Mouse (Mus musculus) lung, embryonic 16.5 days (tissue): ENCODE data around the gene Amz1. TPM values are rescaled to one million over a fixed set of nuclear protein-coding genes. Genes with fewer than 3 reads are reported as not detected.

ENCODE experiments used
- ATAC-seq: fragments of 200-750 bp; cut with Nextera tagmentation; 2 replicates; pipeline ENCODE4 v1.8.0; 2017; ENCODE audit warnings: low read depth, mild to moderate bottlenecking, moderate library complexity
- H3K27ac ChIP-seq: fragments of 300-500 bp; sonication (generic); 2 replicates; pipeline ENCODE4 v1.5.1; 2014; ENCODE audit warnings: mild to moderate bottlenecking, control low read depth, low read length
- H3K27me3 ChIP-seq: fragments of 300-500 bp; sonication (generic); 2 replicates; pipeline ENCODE4 v1.6.1; 2014; ENCODE audit warnings: low read depth, low read length, mixed read lengths; ENCODE audit not compliant: control insufficient read depth, insufficient read depth
- H3K36me3 ChIP-seq: fragments of 300-500 bp; sonication (generic); 2 replicates; pipeline ENCODE4 v1.6.1; 2014; ENCODE audit warnings: low read length; ENCODE audit not compliant: control insufficient read depth, insufficient read depth
- H3K4me1 ChIP-seq: fragments of 300-500 bp; sonication (generic); replicated peaks from 2 replicates; pipeline ENCODE4 v1.6.1; 2014; ENCODE audit warnings: low read length, mixed read lengths; ENCODE audit not compliant: control insufficient read depth, insufficient read depth
- H3K4me2 ChIP-seq: fragments of 300-500 bp; sonication (generic); 2 replicates; pipeline ENCODE4 v1.6.1; 2014; ENCODE audit warnings: low read depth, low read length, control low read depth
- H3K4me3 ChIP-seq: fragments of 300-500 bp; sonication (generic); 2 replicates; pipeline ENCODE4 v1.5.1; 2014; ENCODE audit warnings: mild to moderate bottlenecking, low read length, control low read depth
- H3K9ac ChIP-seq: fragments of 300-500 bp; sonication (generic); 2 replicates; pipeline ENCODE4 v1.6.1; 2014; ENCODE audit warnings: low read length, control low read depth
- H3K9me3 ChIP-seq: fragments of 300-500 bp; sonication (generic); 2 replicates; pipeline ENCODE4 v1.6.1; 2016; ENCODE audit warnings: low read length; ENCODE audit not compliant: control insufficient read depth
- WGBS: fragments of 180-500 bp; shearing (Covaris S2); extraction: QIAGEN DNeasy Blood & Tissue Kit; methylation state at CpG from one replicate; pipeline ENCODE4 v1.1.7; 2014; 5-methylcytosine and 5-hydroxymethylcytosine counted together
- polyA plus RNA-seq: library from polyadenylated mRNA; unstranded; fragments of >200 nt; fragmentation: Nextera tagmentation; extraction: Ambion mirVana; gene quantifications from 2 replicates; pipeline ENCODE4 v1.2.1, GENCODE M21; 2015

Amz1 gene
- polyA plus RNA-seq, 1 experiment from 2014 or later: 1.4 TPM

GRCm38 (mm10) chr5:140799190-140799589 is 75.3 kb downstream of the Amz1 start:
- Histone ChIP-seq H3K4me2 (no peak overlapping the region), H3K4me3 (no peak overlapping the region), H3K27me3 (no peaks in the 10 kb centered on the region), H3K4me1 (peaks cover 33% of the 10 kb centered on the region), H3K9ac (no peak overlapping the region), H3K9me3 (no peaks in the 10 kb centered on the region), H3K27ac (no peak overlapping the region), H3K36me3 (no peaks in the 10 kb centered on the region)
- WGBS: 38% methylated on average over 2 of the region's 2 CpGs
- no peak for ATAC-seq

GRCm38 (mm10) chr5:140800288-140800923 is 76.5 kb downstream of the Amz1 start:
- ATAC-seq: peak; percentile 74
- Histone ChIP-seq H3K4me2 (no peak overlapping the region), H3K36me3 (no peaks in the 10 kb centered on the region), H3K9ac (no peak overlapping the region), H3K9me3 (no peaks in the 10 kb centered on the region), H3K27me3 (no peaks in the 10 kb centered on the region), H3K4me3 (no peak overlapping the region), H3K4me1 (peaks cover 22% of the 10 kb centered on the region), H3K27ac (peak overlapping the region; percentile 44)
- 51% methylated on average over 6 of the region's 6 CpGs for WGBS

- H3K4me3 ChIP-seq: no peak overlapping the region
- H3K9me3 ChIP-seq: no peaks in the 10 kb centered on the region
- H3K36me3 ChIP-seq: no peaks in the 10 kb centered on the region
- peaks cover 24% of the 10 kb centered on the region for H3K4me1 ChIP-seq
- H3K27ac ChIP-seq: no peak overlapping the region
- no peaks in the 10 kb centered on the region for H3K27me3 ChIP-seq
- no peak for ATAC-seq
- 83% methylated on average over 5 of the region's 5 CpGs for WGBS
- H3K4me2 ChIP-seq: no peak overlapping the region
- no peak overlapping the region for H3K9ac ChIP-seq
Measured at GRCm38 (mm10) chr5:140801782-140802181, 77.9 kb downstream of the Amz1 start.

GRCm38 (mm10) chr5:140806252-140806651 is 82.3 kb downstream of the Amz1 start:
- no peaks in the 10 kb centered on the region for H3K27me3 ChIP-seq
- H3K4me3 ChIP-seq: no peak overlapping the region
- H3K4me1 ChIP-seq: peaks cover 12% of the 10 kb centered on the region
- no peaks in the 10 kb centered on the region for H3K36me3 ChIP-seq
- ATAC-seq: no peak
- no peak overlapping the region for H3K4me2 ChIP-seq
- H3K9ac ChIP-seq: no peak overlapping the region
- WGBS: 80% methylated on average over 2 of the region's 2 CpGs
- no peak overlapping the region for H3K27ac ChIP-seq
- no peaks in the 10 kb centered on the region for H3K9me3 ChIP-seq

GRCm38 (mm10) chr5:140806939-140807338 is 83.0 kb downstream of the Amz1 start:
- ATAC-seq: no peak
- Histone ChIP-seq H3K4me2 (no peak overlapping the region), H3K9ac (no peak overlapping the region), H3K4me1 (peaks cover 18% of the 10 kb centered on the region), H3K36me3 (no peaks in the 10 kb centered on the region), H3K27me3 (no peaks in the 10 kb centered on the region), H3K9me3 (no peaks in the 10 kb centered on the region), H3K4me3 (no peak overlapping the region), H3K27ac (no peak overlapping the region)
- WGBS: 36% methylated on average over 2 of the region's 2 CpGs

Other genes starting within 250 kb of the Amz1 start
- 20.7 and 23.0 TPM in 2 replicates for gene Chst12, start 218.6 kb upstream of the Amz1 start, polyA plus RNA-seq
- 0.63 TPM in 1 of 2 replicates, not detected in the other for gene Grifin, start 159.1 kb upstream of the Amz1 start, polyA plus RNA-seq
- gene Lfng, start 116.8 kb upstream of the Amz1 start, polyA plus RNA-seq: 24.9 and 25.8 TPM in 2 replicates
- 27.9 and 29.4 TPM in 2 replicates for gene Ttyh3, start 75.1 kb upstream of the Amz1 start, polyA plus RNA-seq
- gene Iqce, start 21.7 kb upstream of the Amz1 start, polyA plus RNA-seq: 20.9 and 21.5 TPM in 2 replicates
- 24.4 TPM in 2 replicates for gene Brat1, start 19.1 kb upstream of the Amz1 start, polyA plus RNA-seq
- 8.4 and 8.5 TPM in 2 replicates for gene Gna12, start 106.3 kb downstream of the Amz1 start, polyA plus RNA-seq